Mouse (Mus musculus) forebrain, postnatal 0 days (tissue): Measurements from ENCODE around the gene Hoxc8. TPM values are rescaled to one million over a fixed set of nuclear protein-coding genes. Genes with fewer than 3 reads are reported as not detected.

Experiments
- ATAC-seq: fragments of 200-750 bp; cut with Nextera tagmentation; 2 replicates; pipeline ENCODE4 v1.8.0; 2017; ENCODE audit warnings: mild to moderate bottlenecking, moderate library complexity
- DNase-seq: peaks from one replicate; pipeline ENCODE4 v3.0.0-alpha.2; 2015
- H3K27ac ChIP-seq: fragments of 300-500 bp; sonication (generic); 2 replicates; pipeline ENCODE4 v1.5.1; 2014; ENCODE audit warnings: low read depth, mild to moderate bottlenecking, antibody characterized with exemption, low read length, moderate library complexity, mixed read lengths
- H3K27me3 ChIP-seq: fragments of 300-500 bp; sonication (generic); 2 replicates; pipeline ENCODE4 v1.6.1; 2014; ENCODE audit warnings: mild to moderate bottlenecking, low read length, mixed read lengths; ENCODE audit not compliant: insufficient read depth
- H3K36me3 ChIP-seq: fragments of 300-500 bp; sonication (generic); 2 replicates; pipeline ENCODE4 v1.6.1; 2014; ENCODE audit warnings: mild to moderate bottlenecking, moderate library complexity; ENCODE audit not compliant: insufficient read depth
- H3K4me1 ChIP-seq: fragments of 300-500 bp; sonication (generic); 2 replicates; pipeline ENCODE4 v1.6.1; 2014; ENCODE audit warnings: antibody characterized with exemption; ENCODE audit not compliant: insufficient read depth
- H3K4me2 ChIP-seq: fragments of 300-500 bp; sonication (generic); 2 replicates; pipeline ENCODE4 v1.6.1; 2014; ENCODE audit warnings: low read depth, mild to moderate bottlenecking, moderate library complexity
- H3K4me3 ChIP-seq: fragments of 300-500 bp; sonication (generic); 2 replicates; pipeline ENCODE4 v1.5.1; 2014; ENCODE audit warnings: low read depth, low read length, mixed read lengths
- H3K9ac ChIP-seq: fragments of 300-500 bp; sonication (generic); 2 replicates; pipeline ENCODE4 v1.6.1; 2014; ENCODE audit warnings: mild to moderate bottlenecking
- H3K9me3 ChIP-seq: fragments of 300-500 bp; sonication (generic); 2 replicates; pipeline ENCODE4 v1.6.1; 2016; ENCODE audit warnings: low read length
- CTCF ChIP-seq: sonication (generic); IDR thresholded peaks from 2 replicates; pipeline ENCODE4 v1.5.1; 2016; ENCODE audit warnings: antibody characterized with exemption, control low read depth, low read depth
- WGBS: fragments of 180-500 bp; shearing (Covaris S2); extraction: QIAGEN DNeasy Blood & Tissue Kit; methylation state at CpG from one replicate; pipeline ENCODE4 v1.1.7; 2014; 5-methylcytosine and 5-hydroxymethylcytosine counted together
- polyA plus RNA-seq: library from polyadenylated mRNA; unstranded; fragments of >200 nt; fragmentation: Nextera tagmentation; extraction: Ambion mirVana; gene quantifications from 2 replicates; pipeline ENCODE4 v1.2.1, GENCODE M21; 2015
- total RNA-seq: library from RNA; depleted of rRNA; stranded (reverse); fragments of >200 nt; gene quantifications from 2 replicates; pipeline ENCODE4 v1.2.3, GENCODE M21; 2014

The Hoxc8 gene
- total and polyA plus RNA-seq, 2 experiments from 2014 or later, result not detected

DNA sequence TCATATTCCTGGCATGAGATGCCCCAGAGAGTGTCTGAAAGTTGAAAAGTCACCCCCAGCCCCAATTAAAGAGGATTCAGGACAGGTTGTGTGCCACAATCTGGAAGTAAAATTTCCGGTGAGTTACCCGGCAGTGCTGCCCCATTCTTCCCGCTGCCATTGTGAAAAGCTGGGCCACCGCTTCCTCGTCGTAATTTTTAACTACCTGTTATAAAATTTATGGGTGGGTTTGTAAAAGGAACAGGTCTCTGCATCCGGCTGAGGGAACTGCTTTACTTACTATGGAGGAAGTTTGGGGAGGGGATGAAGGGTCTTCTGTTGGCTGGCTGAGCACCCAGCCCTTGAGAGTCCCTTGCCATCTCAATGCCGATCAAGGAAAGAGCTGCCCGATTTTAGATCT is 6.1 kb downstream of the Hoxc8 start:
- ATAC-seq, result no peak
- no peak for DNase-seq

DNA sequence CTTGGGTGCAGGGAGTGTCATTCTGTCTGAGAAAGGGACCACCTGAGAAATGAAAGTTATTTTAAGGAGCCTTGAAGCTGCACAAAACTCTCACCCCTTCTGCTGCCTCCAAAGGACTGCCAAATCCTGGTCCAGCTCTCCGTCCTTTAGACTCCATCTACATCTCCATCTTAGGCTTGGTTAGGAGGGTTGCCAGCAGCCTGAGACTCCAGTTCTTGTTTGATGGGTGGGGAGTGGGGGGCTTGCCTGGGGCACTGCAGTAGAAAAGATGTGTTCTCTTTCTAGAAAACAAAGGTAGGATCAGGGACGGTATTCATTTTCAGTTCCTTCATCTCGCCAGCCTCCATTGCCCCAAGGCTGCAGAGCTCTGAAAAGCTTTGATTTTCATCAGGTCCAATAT is 7.0 kb downstream of the Hoxc8 start:
- Histone ChIP-seq H3K27ac (no peak overlapping the region), H3K27me3 (peaks cover 90% of the 10 kb centered on the region), H3K36me3 (no peaks in the 10 kb centered on the region), H3K4me3 (no peak overlapping the region), H3K9me3 (no peaks in the 10 kb centered on the region), H3K9ac (no peak overlapping the region), H3K4me2 (no peak overlapping the region), H3K4me1 (no peaks in the 10 kb centered on the region)
- no peak for DNase-seq
- no peak for ATAC-seq
- TF ChIP-seq CTCF, result no peak
- WGBS, result 2% methylated on average over 3 of the region's 3 CpGs

More for the DNA sequence above, 6.1 kb downstream of the Hoxc8 start:
- Histone ChIP-seq H3K4me2 (no peak overlapping the region), H3K9me3 (no peaks in the 10 kb centered on the region), H3K27me3 (peaks cover 90% of the 10 kb centered on the region), H3K4me1 (no peaks in the 10 kb centered on the region), H3K9ac (no peak overlapping the region), H3K4me3 (no peak overlapping the region), H3K36me3 (no peaks in the 10 kb centered on the region), H3K27ac (no peak overlapping the region)
- WGBS, result under 1% methylated on average over 9 of the region's 9 CpGs
- no peak for TF ChIP-seq CTCF

DNA sequence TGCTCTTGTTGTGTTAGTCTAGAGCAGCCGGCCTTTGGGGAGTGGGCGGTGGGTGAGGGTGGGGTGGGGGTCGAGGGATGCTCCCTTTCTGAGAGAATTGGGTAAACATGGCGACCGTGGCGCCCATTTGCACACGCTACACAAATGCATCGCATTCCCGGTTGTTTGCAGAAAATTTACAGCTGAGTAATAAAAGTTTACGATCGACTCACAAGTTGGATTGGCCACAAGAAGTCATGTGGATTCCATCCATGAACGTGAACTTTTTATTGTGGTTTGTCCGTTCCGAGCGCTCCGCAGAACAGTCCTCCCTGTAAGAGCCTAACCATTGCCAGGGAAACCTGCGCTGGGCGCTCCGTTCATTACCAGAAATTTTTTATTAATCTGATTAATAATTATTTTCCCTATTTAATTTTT is 7.5 kb downstream of the Hoxc8 start, which contains the start of gene Hoxc6:
Gene Hoxc6, plus strand, starts transcription at position 319 of the 417 bp plus-strand sequence.
- Histone ChIP-seq H3K27ac (no peak within 1 kb of the TSS), H3K4me3 (peak within 1 kb of the TSS; percentile 31), H3K9ac (no peak within 1 kb of the TSS), H3K4me2 (peak within 1 kb of the TSS; percentile 63), H3K36me3 (no peaks in the 10 kb centered on the region), H3K9me3 (no peaks in the 10 kb centered on the region), H3K27me3 (peaks cover 90% of the 10 kb centered on the region), H3K4me1 (no peaks in the 10 kb centered on the region)
- DNase-seq (no peak), ATAC-seq (no peak)
- no peak for TF ChIP-seq CTCF
- 2% methylated on average over 19 of the region's 19 CpGs for WGBS

DNA sequence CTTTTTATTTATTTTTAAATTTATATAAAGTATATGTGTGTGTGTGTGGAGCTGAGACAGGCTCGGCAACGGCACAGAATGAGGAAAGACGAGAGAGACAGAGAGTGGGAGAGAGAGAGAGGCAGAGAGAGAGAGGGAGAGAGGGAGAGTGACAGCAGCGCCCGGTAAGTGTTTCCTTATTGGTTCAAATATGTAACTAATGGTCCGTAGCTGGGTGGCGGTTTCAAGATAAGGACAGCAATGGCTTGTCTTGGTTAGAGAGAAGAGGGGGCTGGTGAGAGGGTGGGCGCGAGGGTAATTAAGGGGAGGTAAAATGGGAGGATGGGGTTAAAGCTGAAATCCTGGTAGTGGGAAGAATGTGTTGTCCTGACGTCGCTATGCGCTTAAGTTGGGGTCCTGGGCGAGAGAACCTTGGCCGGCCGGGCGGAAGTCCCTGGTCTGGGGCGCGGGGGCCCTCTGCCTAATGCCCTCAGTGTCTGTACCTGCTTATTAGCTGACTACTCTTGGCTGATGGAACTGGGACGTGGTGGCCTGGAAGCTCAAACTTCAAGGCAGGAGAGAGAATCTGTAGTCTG is 8.3 kb downstream of the Hoxc8 start:
- peak overlapping the region; percentile 31 for H3K4me3 ChIP-seq
- peak overlapping the region; percentile 63 for H3K4me2 ChIP-seq
- 5% methylated on average over 19 of the region's 19 CpGs for WGBS
- TF ChIP-seq CTCF, result no peak
- no peaks in the 10 kb centered on the region for H3K9me3 ChIP-seq
- peaks cover 91% of the 10 kb centered on the region for H3K27me3 ChIP-seq
- DNase-seq, result no peak
- ATAC-seq, result no peak
- H3K27ac ChIP-seq, result no peak overlapping the region
- no peak overlapping the region for H3K9ac ChIP-seq
- H3K4me1 ChIP-seq, result no peaks in the 10 kb centered on the region
- no peaks in the 10 kb centered on the region for H3K36me3 ChIP-seq

DNA sequence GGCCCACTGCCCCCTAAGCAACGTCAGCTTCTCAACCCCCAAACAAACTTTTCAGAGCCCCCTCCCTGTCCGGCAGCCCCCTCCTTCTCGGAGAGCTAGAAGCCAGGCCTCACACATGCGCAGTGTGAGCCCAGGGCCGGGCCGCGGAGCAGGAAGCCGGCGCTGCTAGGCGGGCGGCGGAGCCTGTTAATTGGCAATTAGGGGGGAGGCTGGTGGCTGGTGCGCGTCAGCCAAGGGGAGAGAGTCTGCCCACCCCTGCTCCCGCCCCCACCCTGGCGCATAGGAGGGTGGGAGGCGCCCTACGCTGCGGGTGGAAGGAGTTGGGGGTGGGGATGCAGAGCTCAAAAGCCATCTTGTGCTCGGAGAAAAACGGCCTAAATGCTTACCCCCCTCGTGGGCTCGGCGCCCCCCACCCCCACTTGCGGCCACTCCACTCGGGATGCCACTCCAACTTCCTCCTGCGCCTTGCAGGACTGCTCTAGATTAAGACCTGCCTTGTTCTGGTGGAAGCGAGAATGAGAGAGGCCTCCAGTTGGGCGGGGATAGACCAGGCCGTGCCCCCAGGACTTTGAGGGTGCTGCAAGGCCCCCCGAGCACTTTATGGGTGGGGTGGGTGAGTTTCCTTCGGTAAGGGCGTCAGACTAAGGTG is 8.9 kb downstream of the Hoxc8 start:
- Histone ChIP-seq H3K36me3 (no peaks in the 10 kb centered on the region), H3K27me3 (peaks cover 97% of the 10 kb centered on the region), H3K4me1 (no peaks in the 10 kb centered on the region), H3K9ac (0 out of 2 replicates have a peak overlapping the region, but pooled peaks have one; percentile 11), H3K4me3 (peak overlapping the region; percentile 31), H3K27ac (no peak overlapping the region), H3K4me2 (peak overlapping the region; percentile 63), H3K9me3 (no peaks in the 10 kb centered on the region)
- under 1% methylated on average over 32 of the region's 33 CpGs for WGBS
- no peak for TF ChIP-seq CTCF
- ATAC-seq (peak; percentile 60), DNase-seq (peak; percentile 70)

DNA sequence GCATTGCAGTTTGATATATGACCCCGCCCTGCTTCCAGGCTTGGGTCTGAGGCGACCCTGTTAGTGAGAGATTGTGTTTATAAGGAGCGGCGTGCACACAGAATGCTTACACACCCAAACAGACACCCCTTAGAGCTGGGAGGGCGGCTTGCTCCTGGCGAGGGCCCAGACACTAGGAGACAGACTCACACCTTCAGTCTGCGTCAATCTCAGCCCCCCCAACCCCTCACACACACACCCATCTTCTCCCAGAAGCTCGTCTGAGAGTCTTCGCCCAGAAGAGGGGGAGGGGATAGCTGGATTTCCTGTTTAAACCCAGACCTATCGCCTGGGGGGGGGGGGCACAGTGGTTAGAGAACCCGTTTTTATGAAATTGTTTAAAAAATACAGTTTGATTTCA is 9.5 kb downstream of the Hoxc8 start:
- no peak overlapping the region for H3K4me2 ChIP-seq

DNA sequence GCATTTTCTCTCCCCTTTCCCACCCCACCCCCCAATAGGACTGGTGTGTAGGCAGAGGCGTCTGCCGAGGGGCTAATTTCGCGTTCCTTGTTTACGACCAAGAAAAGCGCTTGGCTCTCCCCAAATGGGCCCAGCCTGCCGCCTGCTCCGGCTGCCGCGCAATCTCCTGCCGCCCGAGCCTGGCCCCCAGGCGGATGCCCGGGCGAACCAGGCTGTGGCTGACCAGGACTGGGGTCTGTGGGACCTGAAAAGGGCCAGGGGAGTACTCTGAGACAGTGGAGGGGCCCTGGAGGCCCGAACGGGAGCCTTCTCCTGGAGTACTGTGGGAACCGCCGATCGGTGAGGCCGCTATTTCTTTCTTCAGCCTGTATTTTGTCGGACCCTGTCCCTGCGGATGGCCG is 10.1 kb downstream of the Hoxc8 start:
- DNase-seq, result no peak
- no peak overlapping the region for H3K9ac ChIP-seq
- TF ChIP-seq CTCF, result no peak
- no peaks in the 10 kb centered on the region for H3K9me3 ChIP-seq
- H3K36me3 ChIP-seq, result no peaks in the 10 kb centered on the region
- no peak overlapping the region for H3K4me3 ChIP-seq
- H3K4me2 ChIP-seq, result no peak overlapping the region
- under 1% methylated on average over 24 of the region's 24 CpGs for WGBS
- no peak for ATAC-seq
- no peaks in the 10 kb centered on the region for H3K4me1 ChIP-seq
- peaks cover 97% of the 10 kb centered on the region for H3K27me3 ChIP-seq
- no peak overlapping the region for H3K27ac ChIP-seq

More for the DNA sequence above, 9.5 kb downstream of the Hoxc8 start:
- DNase-seq (no peak), ATAC-seq (no peak)
- Histone ChIP-seq H3K4me3 (no peak overlapping the region), H3K9me3 (no peaks in the 10 kb centered on the region), H3K27ac (no peak overlapping the region), H3K4me1 (no peaks in the 10 kb centered on the region), H3K27me3 (peaks cover 97% of the 10 kb centered on the region), H3K36me3 (no peaks in the 10 kb centered on the region), H3K9ac (no peak overlapping the region)
- no peak for TF ChIP-seq CTCF
- 4% methylated on average over 11 of the region's 11 CpGs for WGBS
